Mouse (Mus musculus) mouse embryonic stem cell (cell line): ENCODE measurements around the gene Bmpr1b.
"Not testable (repeated sequence)": the region's sequence is repeated elsewhere in the genome, so short reads cannot be mapped to it uniquely, and the experiment has no call there.

Experiments
- in situ Hi-C, 2 experiments: fragments of 300-500 bp; cut with MboI; formaldehyde crosslinking; loops; 1 replicate in 1 of 2; 3 replicates in 1 of 2; pipeline ENCODE4 v1.14.3; 2019 to 2020; ENCODE audit warnings: low sequenced_read_pairs in 2 of 2, low pct_unique_long_range_greater_than_20kb in 1 of 2, mixed read lengths in 1 of 2; ENCODE audit not compliant: unreplicated experiment in 1 of 2

The Bmpr1b gene

DNA sequence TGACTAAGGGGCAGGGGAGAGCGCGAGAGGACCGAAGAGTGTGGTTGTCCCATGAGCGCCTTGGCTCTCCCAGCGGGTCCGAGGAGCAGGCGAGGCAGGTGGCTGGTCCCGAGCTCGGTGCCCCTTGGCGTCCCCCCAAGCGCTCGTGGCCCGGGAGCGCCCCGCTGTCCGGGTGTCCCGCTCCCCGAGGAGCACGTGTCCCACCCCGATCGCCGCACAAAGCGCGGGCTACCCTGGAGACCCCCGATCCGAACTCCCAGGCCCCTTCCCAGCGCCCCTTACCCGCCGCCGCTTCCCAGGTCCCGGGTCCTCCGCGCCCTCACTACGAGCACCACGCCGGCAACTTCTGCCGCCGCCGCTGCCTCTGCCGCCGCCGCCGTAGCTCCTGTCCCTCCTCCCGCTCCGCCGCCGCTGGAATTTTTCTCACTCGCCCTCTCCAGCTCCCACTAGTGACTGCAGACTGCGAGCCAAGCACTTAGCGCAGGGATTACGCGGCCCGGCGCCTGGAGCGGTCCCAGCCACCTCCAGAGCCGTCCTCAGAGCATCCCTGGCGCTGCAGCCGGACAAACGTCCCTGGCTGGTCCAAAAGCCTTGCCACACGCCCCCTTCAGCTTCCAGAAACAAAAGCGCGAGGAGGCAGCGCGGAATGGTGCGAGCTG is at the start of gene Bmpr1b:
TSS of gene Bmpr1b (minus strand) at position 563 of the 659 bp plus-strand sequence.
- in situ Hi-C loops = no loop called here

- in situ Hi-C loops = no loop called here
Observed at GRCm38 (mm10) chr3:142212821-142213220, 43.6 kb upstream of the Bmpr1b start.

- in situ Hi-C loops = no loop called here
Observed at GRCm38 (mm10) chr3:142212186-142212585, 43.0 kb upstream of the Bmpr1b start.

- in situ Hi-C loops = no loop called here
Observed at GRCm38 (mm10) chr3:142209981-142210380, 40.8 kb upstream of the Bmpr1b start.

DNA sequence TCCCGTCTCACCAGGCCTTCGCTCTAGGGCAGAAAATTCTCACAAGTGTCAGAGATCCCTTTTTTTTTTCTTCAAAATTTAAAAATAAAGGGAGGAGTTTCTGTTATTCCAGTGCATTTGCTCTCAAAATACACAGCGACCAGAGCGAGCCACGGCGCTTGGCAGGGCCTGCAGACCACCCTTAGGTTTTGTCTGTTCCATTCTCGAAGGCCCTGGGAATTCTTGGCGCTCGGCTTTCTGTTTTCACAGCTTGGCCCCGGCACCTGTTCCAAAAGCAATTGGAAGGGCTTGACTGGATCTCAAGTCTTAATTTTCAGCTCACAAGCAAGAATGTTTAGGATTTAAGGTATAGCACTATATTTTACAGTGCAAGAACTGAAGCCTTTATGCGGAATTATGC is 39.8 kb upstream of the Bmpr1b start:
- in situ Hi-C loops = no loop called here

DNA sequence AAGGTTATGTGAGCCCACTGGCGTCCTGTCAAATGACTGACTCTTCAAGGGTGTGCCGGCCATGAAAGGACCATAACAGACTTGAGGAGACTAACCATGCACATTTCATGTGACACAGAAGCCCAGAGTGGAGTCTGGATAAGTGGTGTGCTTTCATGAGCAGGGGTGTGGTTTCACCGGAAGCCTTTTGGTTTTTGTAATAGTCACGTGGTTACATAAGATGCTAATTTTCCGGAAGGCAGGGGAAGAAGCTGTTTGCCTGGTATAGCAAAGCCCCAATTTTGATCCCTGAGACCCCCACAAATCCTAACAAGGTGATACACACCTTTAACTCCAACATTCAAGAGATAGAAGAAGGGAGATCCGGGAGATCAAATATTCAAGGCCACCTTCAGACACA is 38.3 kb upstream of the Bmpr1b start:
- in situ Hi-C loops = no loop called here

DNA sequence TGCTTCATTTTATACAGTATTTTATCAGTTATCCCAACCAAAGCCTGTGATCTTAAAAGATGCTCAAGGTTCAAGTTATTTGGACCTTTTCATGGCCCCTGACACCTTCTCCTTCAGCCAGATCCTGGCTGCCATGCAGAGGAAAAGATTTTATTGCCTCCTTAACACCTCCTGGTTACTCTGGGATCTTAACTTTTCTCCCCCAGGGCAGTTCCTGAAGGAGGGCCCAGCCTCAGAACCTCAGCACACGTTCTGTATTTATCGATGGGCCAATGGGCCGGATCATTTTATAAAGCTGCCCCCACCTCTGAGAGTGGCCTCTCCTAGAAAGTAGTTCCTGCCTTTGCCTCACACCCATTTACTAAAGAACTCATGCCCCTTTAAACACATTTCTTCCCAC is 37.1 kb upstream of the Bmpr1b start:
- in situ Hi-C loops = no loop called here

- in situ Hi-C loops = no loop called here
Observed at GRCm38 (mm10) chr3:142196142-142196541, 26.9 kb upstream of the Bmpr1b start.

DNA sequence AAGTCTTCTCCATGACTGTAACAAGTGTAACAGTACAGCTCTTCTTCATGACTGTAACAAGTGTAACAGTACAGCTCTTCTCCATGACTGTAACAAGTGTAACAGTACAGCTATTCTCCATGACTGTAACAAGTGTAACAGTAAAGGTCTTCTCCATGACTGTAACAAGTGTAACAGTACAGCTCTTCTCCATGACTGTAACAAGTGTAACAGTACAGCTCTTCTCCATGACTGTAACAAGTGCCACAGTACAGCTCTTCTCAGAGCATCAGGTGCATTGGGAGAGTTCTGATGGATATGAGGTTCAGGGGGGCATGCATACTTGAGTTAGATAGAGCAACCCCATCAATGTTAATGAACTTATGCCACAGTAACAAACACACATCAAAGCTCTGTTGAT is 22.4 kb upstream of the Bmpr1b start:
- in situ Hi-C loops = not testable (repeated sequence)

GRCm38 (mm10) chr3:142186551-142186950 is 17.3 kb upstream of the Bmpr1b start:
- in situ Hi-C loops = no loop called here

DNA sequence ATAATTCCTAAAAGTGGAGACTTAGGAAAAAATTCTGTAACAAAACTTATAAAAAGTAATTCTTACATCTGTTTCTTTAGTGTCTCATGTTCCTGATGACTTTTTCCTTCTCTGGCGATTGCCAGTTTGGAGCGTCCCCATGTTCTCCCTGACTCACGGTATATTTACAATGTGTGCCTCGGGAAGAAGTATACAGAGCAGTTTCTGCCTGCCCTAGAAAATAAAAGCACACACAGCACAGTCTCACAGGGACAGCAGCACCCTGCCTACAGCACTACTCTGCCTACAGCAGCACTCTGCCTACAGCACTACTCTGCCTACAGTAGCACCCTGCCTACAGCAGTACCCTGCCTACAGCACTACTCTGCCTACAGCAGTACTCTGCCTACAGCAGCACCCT is 4.8 kb upstream of the Bmpr1b start:
- in situ Hi-C loops = no loop called here

DNA sequence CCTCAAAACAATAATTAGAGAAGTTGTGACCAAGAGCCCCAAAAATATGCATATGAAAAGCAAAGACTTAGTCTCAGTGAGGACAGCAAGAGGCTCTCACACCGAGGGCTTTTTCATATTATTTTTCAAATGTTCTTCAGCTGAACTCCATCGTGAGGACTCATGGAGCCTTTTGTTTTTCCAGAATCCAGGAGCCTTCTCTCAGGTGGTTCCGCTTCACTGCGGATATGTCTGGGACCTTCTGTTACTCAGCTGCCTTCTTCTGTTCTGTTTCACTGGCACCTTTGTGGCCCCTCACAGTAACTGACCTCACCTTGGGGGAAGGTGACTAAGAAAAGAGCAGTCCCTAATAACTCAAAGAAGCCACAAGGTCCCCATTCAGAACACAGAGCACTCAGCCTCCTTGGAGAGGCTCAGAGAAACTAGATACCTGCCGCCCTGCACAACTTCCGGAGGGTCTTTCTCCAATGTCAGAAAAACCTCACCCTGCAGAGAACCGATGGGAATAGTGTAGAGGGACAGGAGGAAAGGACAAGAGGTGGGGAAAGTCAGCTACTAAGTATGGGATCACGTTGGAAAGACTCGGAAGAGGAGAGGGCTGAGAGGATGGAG is 868 bp downstream of the Bmpr1b start:
- in situ Hi-C loops = no loop called here

DNA sequence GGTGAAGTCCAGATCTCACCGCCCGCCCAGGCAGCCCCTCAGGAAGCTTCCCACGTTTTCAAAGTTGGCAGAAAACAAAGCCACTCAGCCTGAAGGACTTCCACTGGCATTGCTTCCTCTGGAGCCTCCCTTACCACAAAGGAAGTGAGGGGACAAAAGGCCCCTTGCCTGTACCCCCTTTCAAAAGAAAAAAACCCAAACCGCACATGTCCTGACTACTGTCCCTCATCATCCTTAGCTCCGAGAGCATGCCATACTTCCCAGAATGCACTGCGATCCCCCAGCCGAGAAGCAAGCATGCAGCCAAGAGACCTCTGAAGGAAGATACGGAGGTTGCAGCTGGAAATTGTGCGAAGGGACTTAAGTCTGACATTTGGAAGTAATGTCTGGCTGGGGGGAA is 4.2 kb downstream of the Bmpr1b start:
- in situ Hi-C loops = no loop called here

DNA sequence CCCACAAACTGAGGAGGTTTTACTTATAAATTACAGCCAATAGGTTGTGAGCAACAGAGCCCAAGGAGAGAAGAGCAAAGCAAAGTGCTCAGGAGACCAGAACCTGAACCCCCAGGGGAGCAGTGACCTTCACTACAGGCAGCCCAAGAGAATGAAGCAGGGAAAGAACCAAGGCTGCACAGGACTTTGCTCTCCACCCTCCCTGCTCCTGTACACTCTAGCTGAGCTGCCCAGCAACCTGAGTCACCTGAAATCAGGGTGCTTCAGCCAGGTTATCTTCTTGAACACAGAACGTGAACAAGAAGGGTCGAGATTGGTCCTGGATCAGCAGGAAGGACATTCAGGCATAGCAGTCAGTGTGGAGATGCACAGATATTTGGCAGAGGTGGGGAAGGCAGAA is 5.3 kb downstream of the Bmpr1b start:
- in situ Hi-C loops = no loop called here

DNA sequence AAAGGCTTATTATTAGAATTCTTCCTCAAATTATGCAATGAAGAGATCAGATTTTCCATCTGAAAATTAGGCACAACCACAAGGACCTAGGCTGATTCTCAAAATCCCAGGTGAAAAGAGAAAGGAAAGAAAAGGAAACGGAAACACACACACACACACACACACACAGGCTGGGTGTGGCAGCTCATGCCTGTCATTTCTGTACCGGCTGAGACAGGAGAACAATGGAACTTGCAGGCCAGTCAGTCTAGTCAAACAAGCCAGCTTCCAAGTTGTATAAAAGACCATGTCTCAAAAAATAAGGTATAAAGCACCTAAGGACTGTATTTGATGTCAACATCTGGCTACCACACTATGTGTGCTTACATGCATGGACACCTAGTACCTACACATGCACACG is 7.8 kb downstream of the Bmpr1b start:
- in situ Hi-C loops = no loop called here

GRCm38 (mm10) chr3:142151980-142152379 is 17.2 kb downstream of the Bmpr1b start:
- in situ Hi-C loops = no loop called here

GRCm38 (mm10) chr3:142138796-142139195 is 30.4 kb downstream of the Bmpr1b start:
- in situ Hi-C loops = no loop called here

DNA sequence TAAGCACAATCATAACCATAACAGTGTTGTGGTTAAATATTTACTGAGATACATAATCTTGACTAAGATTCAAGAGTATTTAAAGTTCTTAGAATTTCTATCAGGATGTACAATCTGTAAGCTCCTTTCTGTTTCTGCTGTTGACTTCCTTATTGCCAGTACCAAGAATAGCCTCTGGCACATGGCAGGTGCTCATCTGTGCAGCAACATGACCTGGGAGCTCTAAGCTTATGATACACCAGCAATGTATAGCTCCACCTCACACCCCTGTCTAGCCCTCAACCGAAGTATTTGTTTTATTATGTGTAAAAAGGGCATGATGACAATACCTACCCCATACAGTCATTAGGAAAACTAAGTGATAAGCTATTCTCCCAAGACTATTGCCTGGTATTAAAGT is 42.8 kb downstream of the Bmpr1b start:
- in situ Hi-C loops = no loop called here

- in situ Hi-C loops = no loop called here
Observed at GRCm38 (mm10) chr3:142125556-142125955, 43.7 kb downstream of the Bmpr1b start.

GRCm38 (mm10) chr3:142124255-142124654 is 45.0 kb downstream of the Bmpr1b start:
- in situ Hi-C loops = no loop called here
